Mouse (Mus musculus) cerebellum, postnatal 4 days (tissue): ENCODE measurements around the gene Bglap3.
"Not testable (repeated sequence)": the region's sequence is repeated elsewhere in the genome, so short reads cannot be mapped to it uniquely, and the experiment has no call there.

ENCODE experiments used
- DNase-seq, 2 experiments: peaks; one replicate each; pipeline ENCODE4 v3.0.0; 2022; ENCODE audit warnings: low spot score in 2 of 2, mixed read lengths in 1 of 2

Gene Bglap3

GRCm38 (mm10) chr3:88376644-88377043, 4.1 kb upstream of the Bglap3 start:
- DNase-seq: not testable (repeated sequence)

GRCm38 (mm10) chr3:88375750-88376626, 3.4 kb upstream of the Bglap3 start:
- DNase-seq: not testable (repeated sequence)

GRCm38 (mm10) chr3:88368511-88368910, 4.0 kb downstream of the Bglap3 start:
- not testable (repeated sequence) for DNase-seq

- not testable (repeated sequence) for DNase-seq
These were observed 5.0 kb downstream of the Bglap3 start for GRCm38 (mm10) chr3:88367517-88367916.

DNA sequence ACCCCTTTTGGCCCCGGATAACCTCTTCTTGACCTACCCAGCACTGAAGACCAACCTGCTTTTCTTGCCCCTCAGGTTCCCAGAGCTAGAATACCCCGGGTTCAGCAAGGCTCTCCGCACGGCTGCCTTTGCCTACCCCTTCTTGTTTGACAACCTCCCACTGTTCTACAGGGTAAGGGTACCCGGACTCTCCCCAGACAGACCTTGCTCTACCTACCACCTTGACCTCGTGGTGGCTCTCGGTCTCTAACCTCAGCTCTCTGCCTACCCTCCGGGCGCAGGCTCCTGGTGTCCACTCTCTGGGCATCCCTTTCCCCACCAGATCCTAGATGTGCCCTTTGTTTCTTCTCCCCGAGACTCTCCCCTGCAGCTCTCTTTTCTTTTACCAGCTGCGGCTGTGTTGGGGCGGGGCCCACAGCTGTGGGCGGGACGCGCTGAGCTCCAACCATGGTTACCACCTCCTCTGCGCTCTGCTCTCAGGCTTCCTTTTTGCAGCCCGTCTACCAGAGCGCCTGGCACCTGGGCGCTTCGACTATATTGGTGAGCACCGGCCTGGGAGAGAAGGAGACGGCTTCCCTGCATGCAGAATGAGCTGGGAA, 5.6 kb downstream of the Bglap3 start:
- DNase-seq: not testable (repeated sequence)

GRCm38 (mm10) chr3:88365705-88366361, 6.7 kb downstream of the Bglap3 start:
- no peak for DNase-seq

GRCm38 (mm10) chr3:88364337-88364736, 8.2 kb downstream of the Bglap3 start, which contains the start of gene Paqr6:
TSS of gene Paqr6 (plus strand) at chr3:88364584.
- DNase-seq: peak in 1 of 2 experiments; percentile 50

- DNase-seq: no peak
These were observed 8.8 kb downstream of the Bglap3 start for GRCm38 (mm10) chr3:88363700-88364099.

- DNase-seq: no peak
These were observed 10.8 kb downstream of the Bglap3 start for GRCm38 (mm10) chr3:88361612-88362313.

GRCm38 (mm10) chr3:88361096-88361495, 11.4 kb downstream of the Bglap3 start:
- DNase-seq: no peak

DNA sequence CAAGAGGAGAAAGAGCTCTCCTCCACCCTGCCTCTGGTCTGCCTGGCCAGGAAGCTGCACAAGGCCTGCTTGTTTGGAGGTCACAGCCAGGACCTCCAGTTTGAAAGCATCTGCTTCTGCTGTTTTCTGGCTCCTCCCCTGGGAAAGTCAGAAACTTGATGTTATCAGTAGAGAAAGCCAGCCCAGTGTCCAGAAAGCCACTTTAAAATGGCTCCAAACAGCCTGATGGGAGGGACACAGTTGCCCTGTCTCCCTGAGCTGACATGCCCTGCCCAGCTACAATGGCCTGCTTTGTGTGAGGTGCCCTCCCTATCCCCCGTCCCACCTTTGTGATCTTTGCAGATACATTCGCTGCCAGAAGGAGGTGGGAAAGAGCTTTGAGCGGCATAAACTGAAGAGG, 12.6 kb downstream of the Bglap3 start:
- DNase-seq: no peak

DNA sequence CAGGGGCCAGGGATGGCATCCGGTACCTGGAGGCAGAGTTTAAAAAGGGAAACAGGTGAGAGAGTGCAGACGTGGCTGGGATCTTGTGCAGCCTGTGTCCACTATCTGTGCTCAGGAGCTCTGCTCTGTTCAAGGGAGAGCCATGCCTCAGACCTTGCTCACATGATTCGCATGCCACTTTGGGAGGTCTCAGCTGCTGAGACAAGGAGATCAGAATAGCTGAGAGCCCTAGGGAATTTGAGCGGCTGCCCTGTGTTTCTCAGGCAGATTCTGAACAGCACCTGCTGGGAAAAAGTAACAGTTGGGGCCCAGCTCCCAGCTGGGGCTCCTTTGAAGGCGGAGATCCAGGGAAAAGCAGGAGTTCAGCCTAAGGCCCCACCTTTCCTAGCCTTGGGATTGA, 13.0 kb downstream of the Bglap3 start:
- DNase-seq: no peak

- no peak for DNase-seq
These were observed 18.0 kb downstream of the Bglap3 start for GRCm38 (mm10) chr3:88354396-88355165.

GRCm38 (mm10) chr3:88352907-88353306, 19.6 kb downstream of the Bglap3 start:
- DNase-seq: no peak

GRCm38 (mm10) chr3:88350732-88351131, 21.8 kb downstream of the Bglap3 start:
- no peak for DNase-seq

DNA sequence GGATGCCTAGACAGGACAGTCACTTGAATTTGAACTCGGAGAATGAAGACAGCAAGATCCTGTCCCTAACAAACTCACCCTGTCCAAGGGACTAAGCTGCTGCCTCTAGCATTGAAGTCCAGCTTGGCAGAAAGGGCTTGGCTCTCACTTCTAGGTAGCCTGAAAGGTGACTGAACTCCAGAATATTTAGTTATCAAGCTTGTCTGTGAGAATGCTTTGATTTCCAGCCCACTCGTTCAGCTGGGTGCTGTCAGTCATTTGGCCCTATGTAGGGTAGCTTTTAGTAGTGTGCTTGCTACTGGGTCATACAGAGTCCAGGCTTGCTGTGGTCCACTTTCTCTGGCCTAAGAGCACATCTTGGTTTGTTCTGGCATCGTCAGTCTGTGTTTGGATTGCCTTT, 33.5 kb downstream of the Bglap3 start:
- no peak for DNase-seq

DNA sequence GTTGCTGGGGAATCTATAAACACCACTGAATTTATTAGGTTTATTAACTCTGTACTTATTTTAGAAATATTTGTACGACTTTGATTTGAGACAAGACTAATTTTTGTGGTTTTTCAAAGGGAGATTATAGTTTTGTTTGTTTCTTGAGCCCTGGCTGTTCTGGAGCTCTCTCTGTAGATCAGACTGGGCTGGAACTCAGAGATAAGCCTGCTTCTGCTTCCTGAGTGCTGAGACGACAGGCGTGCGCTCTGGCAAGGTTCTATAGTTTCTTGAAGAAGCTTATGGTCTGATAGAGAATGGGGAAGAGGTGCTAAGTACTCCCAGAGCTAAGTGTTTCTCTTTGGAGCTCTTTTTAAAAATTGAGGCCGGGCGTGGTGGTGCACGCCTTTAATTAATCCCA, 34.2 kb downstream of the Bglap3 start:
- no peak for DNase-seq

- no peak for DNase-seq
These were observed 35.0 kb downstream of the Bglap3 start for GRCm38 (mm10) chr3:88337367-88338020.

DNA sequence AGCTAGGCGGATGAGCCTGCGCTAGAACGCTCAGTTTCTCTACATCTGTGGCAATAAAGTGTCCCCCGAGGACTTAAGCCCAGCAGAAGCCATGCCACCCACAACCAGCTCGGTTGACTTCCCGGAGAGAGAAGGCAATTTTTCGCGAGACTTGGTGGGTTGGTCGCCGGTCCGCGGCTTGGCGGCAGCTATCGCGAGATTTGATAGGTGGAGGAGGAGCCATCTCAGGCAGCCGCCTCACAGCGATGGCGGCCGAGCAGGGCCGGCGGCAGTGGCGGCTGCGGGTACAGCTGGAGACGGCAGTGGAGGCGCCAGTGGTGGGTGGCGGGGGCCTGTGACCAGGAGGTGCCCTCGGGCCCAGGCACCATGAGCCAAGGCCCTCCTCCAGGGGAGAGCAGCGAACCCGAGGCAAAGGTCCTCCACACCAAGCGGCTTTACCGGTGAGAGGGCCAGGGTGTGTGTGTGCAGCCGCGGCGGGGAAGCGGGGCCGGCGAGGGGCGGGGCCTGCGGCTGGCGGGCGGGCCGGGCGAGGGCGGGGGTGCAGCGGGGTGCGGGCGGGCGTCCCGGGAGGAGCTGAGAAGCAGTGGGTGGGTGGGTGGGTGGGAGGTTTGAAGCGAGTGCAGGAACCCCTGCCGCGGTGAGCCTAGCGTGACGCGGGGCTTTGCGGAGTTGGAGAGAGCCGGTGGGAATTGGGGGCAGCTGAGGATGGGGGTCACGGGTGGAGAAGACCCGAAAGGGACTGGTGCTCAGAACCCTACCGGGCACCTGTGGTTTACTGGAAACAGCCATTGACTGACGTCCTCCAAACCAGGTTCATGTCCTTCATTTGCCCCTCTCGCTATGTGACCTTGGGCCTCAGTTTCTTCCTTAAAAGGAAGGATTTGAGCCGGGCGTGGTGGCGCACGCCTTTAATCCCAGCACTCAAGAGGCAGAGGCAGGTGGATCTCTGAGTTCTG, 36.2 kb downstream of the Bglap3 start, which contains the start of the genes Tmem79 and Smg5:
Tmem79 (minus strand) TSS at position 91 of the 956 bp plus-strand sequence.
Smg5 (plus strand) TSS at position 203 of the 956 bp plus-strand sequence.
- peak; percentile 88 to 95 for DNase-seq
